Mouse (Mus musculus) forebrain, embryonic 11.5 days (tissue): Measurements from ENCODE around the gene Pde9a. TPM values are rescaled to one million over a fixed set of nuclear protein-coding genes. Genes with fewer than 3 reads are reported as not detected.

Source experiments
- ATAC-seq: fragments of 200-750 bp; cut with Nextera tagmentation; replicated peaks from 2 replicates; pipeline ENCODE4 v1.8.0; 2017; ENCODE audit warnings: moderate TSS enrichment; ENCODE audit not compliant: low FRiP score
- DNase-seq: peaks from one replicate; pipeline ENCODE4 v3.0.0-alpha.2; 2017; ENCODE audit warnings: low spot score
- H3K27ac ChIP-seq: fragments of 300-500 bp; sonication (generic); 2 replicates; pipeline ENCODE4 v1.5.1; 2014; ENCODE audit warnings: low read depth, low read length
- H3K27me3 ChIP-seq: fragments of 300-500 bp; sonication (generic); 2 replicates; pipeline ENCODE4 v1.6.1; 2014; ENCODE audit warnings: mild to moderate bottlenecking, low read length, mixed read lengths; ENCODE audit not compliant: control insufficient read depth, insufficient read depth
- H3K36me3 ChIP-seq: fragments of 300-500 bp; sonication (generic); 2 replicates; pipeline ENCODE4 v1.6.1; 2014; ENCODE audit warnings: mild to moderate bottlenecking, low read length, moderate library complexity, mixed read lengths; ENCODE audit not compliant: control insufficient read depth, insufficient read depth
- H3K4me1 ChIP-seq: fragments of 300-500 bp; sonication (generic); replicated peaks from 2 replicates; pipeline ENCODE4 v1.6.1; 2014; ENCODE audit warnings: low read length, mixed read lengths; ENCODE audit not compliant: control insufficient read depth, insufficient read depth
- H3K4me2 ChIP-seq: fragments of 300-500 bp; sonication (generic); 2 replicates; pipeline ENCODE4 v1.6.1; 2014; ENCODE audit warnings: low read depth, mild to moderate bottlenecking, low read length, moderate library complexity, mixed read lengths; ENCODE audit not compliant: severe bottlenecking
- H3K4me3 ChIP-seq: fragments of 300-500 bp; sonication (generic); 2 replicates; pipeline ENCODE4 v1.5.1; 2014; ENCODE audit warnings: low read depth, low read length
- H3K9ac ChIP-seq: fragments of 300-500 bp; sonication (generic); 2 replicates; pipeline ENCODE4 v1.6.1; 2014; ENCODE audit warnings: low read length
- H3K9me3 ChIP-seq: fragments of 300-500 bp; sonication (generic); 2 replicates; pipeline ENCODE4 v1.6.1; 2016; ENCODE audit warnings: low read length, mixed read lengths; ENCODE audit not compliant: control insufficient read depth
- WGBS: fragments of 180-500 bp; shearing (Covaris S2); extraction: QIAGEN DNeasy Blood & Tissue Kit; methylation state at CpG from one replicate; pipeline ENCODE4 v1.1.7; 2014; 5-methylcytosine and 5-hydroxymethylcytosine counted together
- polyA plus RNA-seq: library from polyadenylated mRNA; unstranded; fragments of >200 nt; fragmentation: Nextera tagmentation; extraction: Ambion mirVana; gene quantifications from 2 replicates; pipeline ENCODE4 v1.2.1, GENCODE M21; 2014

Gene Pde9a
- polyA plus RNA-seq, result 30.4 and 33.7 TPM in 2 replicates

DNA sequence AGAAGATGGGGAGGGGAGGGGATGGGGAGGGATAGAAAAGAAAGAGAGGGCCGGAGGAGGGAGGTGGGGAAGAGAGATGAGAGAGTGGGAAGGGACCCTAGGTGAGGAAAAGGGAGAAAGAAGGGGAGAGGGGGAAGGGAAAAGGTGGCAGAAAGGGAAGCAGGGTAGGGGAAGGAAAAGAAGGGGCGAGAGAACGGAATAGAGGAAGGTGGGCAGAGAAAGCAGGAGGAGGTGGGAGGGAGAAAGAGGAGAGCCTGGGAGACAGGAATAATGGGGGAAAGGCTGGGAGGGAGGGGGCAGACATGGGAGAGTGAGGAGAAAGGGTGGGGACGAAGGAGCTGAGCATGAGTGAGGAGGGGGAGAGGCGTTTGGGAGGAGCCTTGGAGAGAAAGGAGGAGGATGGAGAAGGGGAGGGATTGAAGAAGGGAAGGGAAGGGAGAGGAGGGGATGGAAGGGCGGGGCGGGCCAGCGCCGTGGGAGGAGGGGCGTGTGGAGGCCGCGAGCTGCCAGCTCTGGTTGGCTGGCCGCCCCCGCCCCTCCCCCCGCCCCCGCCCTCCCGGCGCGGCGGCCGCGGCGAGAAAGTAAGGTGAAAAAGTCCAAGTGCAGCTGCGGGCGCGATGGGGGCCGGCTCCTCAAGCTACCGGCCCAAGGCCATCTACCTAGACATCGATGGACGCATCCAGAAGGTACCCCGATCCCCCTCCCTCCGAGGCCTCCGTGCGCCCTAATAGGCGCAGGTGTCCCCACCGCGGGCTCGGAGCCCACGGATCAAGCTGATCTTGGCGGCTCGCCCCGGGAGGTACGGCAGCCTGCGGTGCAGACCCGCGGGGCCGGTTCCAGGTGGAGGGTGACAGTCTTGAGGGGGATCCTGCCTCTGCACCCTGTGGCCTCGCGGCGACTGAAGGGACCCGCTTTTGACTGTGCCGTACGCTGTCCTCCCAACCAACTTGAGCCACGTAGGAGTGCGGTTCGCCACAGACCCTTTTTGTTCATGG, at the start of gene Pde9a:
Gene Pde9a, plus strand, starts transcription at position 540 of the 995 bp plus-strand sequence.
- Histone ChIP-seq H3K36me3 (no peaks in the 10 kb centered on the region), H3K4me1 (peaks cover 11% of the 10 kb centered on the region), H3K27ac (peak within 1 kb of the TSS; percentile 21; the same call in 1 of the 2 replicates), H3K4me3 (peak within 1 kb of the TSS; percentile 73), H3K9me3 (no peaks in the 10 kb centered on the region), H3K27me3 (no peaks in the 10 kb centered on the region), H3K4me2 (peak within 1 kb of the TSS; percentile 83), H3K9ac (peak within 1 kb of the TSS; percentile 83)
- DNase-seq, result peak; percentile 95
- WGBS, result under 1% methylated on average over 42 of the region's 56 CpGs
- peak; percentile 89 for ATAC-seq

DNA sequence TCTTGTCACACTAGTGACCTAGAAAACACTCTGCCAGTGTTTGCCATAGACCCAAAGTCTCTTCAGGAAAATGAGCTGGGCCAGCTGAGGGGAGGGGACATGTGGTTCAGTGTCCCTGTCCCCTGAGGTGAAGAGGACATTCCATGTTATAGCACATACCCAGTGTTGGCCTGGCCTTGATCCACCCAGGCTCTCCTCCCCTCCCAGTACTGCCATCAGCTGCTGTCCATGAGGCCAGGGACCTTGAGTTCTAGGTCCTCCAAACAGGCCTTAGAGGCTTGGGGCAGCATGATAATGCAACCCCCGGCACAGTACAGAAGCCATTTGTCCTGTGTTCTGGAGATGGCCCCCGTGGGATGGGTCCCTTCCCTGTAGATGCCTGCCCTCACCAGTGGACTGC, 46.2 kb upstream of the Pde9a start:
- Histone ChIP-seq H3K27ac (no peak overlapping the region), H3K4me3 (no peak overlapping the region), H3K4me2 (no peak overlapping the region), H3K9ac (no peak overlapping the region), H3K36me3 (no peaks in the 10 kb centered on the region), H3K27me3 (no peaks in the 10 kb centered on the region), H3K4me1 (no peaks in the 10 kb centered on the region; the same call in 1 of the 2 replicates), H3K9me3 (no peaks in the 10 kb centered on the region)
- ATAC-seq, result no peak
- DNase-seq, result no peak
- 87% methylated on average over 2 of the region's 2 CpGs for WGBS

DNA sequence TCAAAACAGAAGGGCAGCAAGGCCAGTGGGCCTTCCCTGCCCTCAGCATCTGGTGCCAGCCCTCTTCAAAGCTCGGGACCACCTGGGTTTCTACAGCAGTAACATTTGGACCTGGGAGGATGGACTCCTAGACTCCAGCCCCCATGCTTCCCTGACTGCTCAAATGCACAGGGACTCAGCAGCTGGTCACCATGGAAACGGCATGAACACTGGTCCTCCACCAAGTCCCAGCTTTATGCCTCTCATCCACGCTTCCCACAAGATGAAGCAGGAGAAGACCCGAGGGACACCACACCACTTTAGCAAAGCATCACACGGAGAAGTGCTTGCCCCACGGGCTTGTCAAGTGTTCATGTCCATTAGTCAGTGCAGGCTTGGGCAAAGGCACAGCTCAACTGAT, 43.8 kb upstream of the Pde9a start:
- H3K4me1 ChIP-seq, result no peaks in the 10 kb centered on the region; the same call in 1 of the 2 replicates
- H3K4me2 ChIP-seq, result no peak overlapping the region
- no peak overlapping the region for H3K27ac ChIP-seq
- no peak overlapping the region for H3K9ac ChIP-seq
- no peaks in the 10 kb centered on the region for H3K36me3 ChIP-seq
- H3K27me3 ChIP-seq, result no peaks in the 10 kb centered on the region
- H3K4me3 ChIP-seq, result no peak overlapping the region
- no peak for ATAC-seq
- 72% methylated on average over 6 of the region's 6 CpGs for WGBS
- no peaks in the 10 kb centered on the region for H3K9me3 ChIP-seq
- no peak for DNase-seq

DNA sequence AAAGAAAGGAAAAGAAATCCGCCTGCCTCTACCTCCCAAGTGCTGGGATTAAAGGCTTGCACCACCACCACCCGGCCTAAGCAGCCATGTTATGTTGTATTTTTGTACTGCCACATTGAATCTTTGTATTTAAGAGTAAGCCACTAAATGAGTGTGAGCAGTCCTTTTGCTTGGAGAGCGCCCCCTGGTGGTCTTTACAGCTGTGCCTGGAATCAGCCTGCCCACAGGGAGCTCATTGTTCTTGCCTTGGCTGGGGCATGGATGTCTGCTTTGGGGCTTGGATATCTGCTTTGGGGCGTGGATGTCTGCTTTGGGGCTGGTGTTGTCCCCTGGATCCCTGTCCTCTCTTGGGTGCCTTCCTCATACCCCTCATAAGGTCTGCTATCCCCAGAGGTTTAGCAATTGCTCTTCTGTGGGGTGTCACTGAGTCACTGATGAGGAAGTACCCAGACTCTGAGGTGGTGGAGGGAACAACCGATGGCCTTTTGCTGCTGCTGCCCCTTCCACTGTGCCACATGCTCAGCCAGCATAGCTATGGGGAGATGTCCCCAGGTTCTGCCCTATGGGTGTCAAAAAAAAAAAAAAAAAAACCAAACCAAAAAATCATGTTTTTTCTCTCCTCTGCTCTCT, 41.7 kb upstream of the Pde9a start:
- H3K9me3 ChIP-seq, result no peaks in the 10 kb centered on the region
- no peak overlapping the region for H3K4me2 ChIP-seq
- H3K27ac ChIP-seq, result no peak overlapping the region
- DNase-seq (peak; percentile 89), ATAC-seq (no peak)
- H3K4me1 ChIP-seq, result no peaks in the 10 kb centered on the region; the same call in 1 of the 2 replicates
- WGBS, result 51% methylated on average over 5 of the region's 5 CpGs
- H3K36me3 ChIP-seq, result no peaks in the 10 kb centered on the region
- H3K4me3 ChIP-seq, result no peak overlapping the region
- H3K9ac ChIP-seq, result no peak overlapping the region
- no peaks in the 10 kb centered on the region for H3K27me3 ChIP-seq

DNA sequence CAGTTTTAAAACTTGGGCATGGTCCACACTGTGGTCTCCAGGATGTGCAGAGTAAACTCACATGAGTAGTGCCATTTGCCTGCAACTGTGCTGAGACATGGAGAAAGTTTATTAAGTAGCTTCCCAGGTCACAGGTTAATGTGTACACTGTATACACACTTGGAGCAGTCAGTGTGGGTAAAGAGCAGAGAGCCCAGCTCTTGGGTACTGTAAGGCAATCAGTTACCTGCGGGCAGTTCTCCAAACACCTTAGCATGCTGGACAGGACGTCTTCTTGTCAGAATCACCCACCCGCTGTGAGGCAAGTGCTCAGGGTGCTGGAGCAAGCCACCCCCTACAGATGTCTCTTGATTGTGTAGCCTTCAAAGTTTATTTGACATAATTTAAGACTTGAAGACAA, 41.2 kb upstream of the Pde9a start:
- H3K4me3 ChIP-seq, result no peak overlapping the region
- no peaks in the 10 kb centered on the region; the same call in 1 of the 2 replicates for H3K4me1 ChIP-seq
- H3K27ac ChIP-seq, result no peak overlapping the region
- no peaks in the 10 kb centered on the region for H3K27me3 ChIP-seq
- WGBS, result 84% methylated on average over 3 of the region's 3 CpGs
- H3K9me3 ChIP-seq, result no peaks in the 10 kb centered on the region
- DNase-seq (no peak), ATAC-seq (no peak)
- H3K36me3 ChIP-seq, result no peaks in the 10 kb centered on the region
- no peak overlapping the region for H3K9ac ChIP-seq
- no peak overlapping the region for H3K4me2 ChIP-seq

DNA sequence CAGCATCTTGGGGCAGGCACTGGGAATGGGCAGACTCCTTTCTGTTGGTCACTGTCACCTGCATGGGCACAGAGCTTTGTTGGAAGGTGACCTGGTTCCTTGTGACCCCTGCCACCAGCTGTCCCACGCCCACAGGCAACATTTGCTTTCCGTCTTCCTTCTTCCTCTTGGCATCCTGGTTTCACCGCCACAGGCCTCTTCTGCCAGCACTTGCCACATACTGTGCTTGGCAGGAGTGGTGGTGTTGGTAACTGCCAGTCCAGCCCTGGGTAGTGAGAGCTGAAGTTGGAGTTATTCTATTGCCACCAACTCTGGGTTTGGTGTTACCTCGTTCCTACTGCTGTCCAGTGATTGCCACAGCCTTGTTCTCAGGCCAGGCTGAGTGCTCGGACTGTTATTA, 37.9 kb upstream of the Pde9a start:
- Histone ChIP-seq H3K4me2 (no peak overlapping the region), H3K36me3 (no peaks in the 10 kb centered on the region), H3K27me3 (no peaks in the 10 kb centered on the region), H3K9me3 (no peaks in the 10 kb centered on the region), H3K4me3 (no peak overlapping the region), H3K27ac (no peak overlapping the region), H3K9ac (no peak overlapping the region), H3K4me1 (no peaks in the 10 kb centered on the region)
- ATAC-seq (no peak), DNase-seq (no peak)
- WGBS, result 81% methylated on average over 5 of the region's 5 CpGs

DNA sequence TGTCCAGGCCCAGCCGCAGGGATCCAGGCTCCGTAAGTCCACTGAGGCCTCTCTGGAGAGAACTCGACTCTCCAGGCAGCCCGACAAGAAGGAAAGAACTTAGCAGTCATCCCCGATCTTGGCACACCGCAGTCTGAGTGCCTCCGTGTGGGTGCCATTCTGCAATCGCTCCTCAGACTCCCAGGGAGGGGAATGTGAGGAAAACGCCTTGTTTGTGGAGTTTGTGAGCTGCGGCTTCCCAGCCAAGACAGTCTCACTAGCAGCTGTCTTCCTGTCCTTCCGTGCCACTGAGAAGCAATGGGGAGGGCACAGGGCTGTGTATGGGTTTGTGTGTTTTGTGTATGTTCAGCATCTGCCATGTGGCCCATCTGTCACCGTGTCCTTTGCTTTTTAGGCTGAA, 36.6 kb upstream of the Pde9a start:
- H3K9me3 ChIP-seq, result no peaks in the 10 kb centered on the region
- no peaks in the 10 kb centered on the region for H3K27me3 ChIP-seq
- no peaks in the 10 kb centered on the region for H3K4me1 ChIP-seq
- WGBS, result 88% methylated on average over 12 of the region's 12 CpGs
- no peak for DNase-seq
- ATAC-seq, result no peak
- no peak overlapping the region for H3K4me3 ChIP-seq
- H3K4me2 ChIP-seq, result no peak overlapping the region
- H3K27ac ChIP-seq, result no peak overlapping the region
- H3K9ac ChIP-seq, result no peak overlapping the region
- no peaks in the 10 kb centered on the region for H3K36me3 ChIP-seq

DNA sequence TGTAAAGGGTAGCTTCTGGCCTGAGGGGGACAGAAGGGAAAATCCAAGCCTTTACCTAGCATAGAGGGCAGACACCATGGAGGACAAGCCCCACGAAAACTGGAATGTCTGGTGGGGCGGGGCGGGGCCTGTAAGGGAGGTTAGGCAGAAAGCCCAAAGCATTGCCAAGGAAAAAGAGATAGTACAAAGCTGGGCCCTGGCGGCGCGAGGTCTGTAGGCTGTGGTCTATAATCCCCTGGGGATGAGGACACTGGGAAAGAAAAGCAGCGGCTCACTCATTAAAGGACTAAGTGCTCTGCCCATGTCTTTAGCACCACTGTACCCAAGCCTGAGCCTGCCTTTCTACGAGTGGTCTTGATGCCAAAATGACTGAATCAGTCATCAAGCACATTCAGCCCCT, 34.0 kb upstream of the Pde9a start:
- no peak overlapping the region for H3K27ac ChIP-seq

More for the DNA sequence above, 34.0 kb upstream of the Pde9a start:
- Histone ChIP-seq H3K27me3 (no peaks in the 10 kb centered on the region), H3K4me1 (peaks cover 3% of the 10 kb centered on the region; the same call in 1 of the 2 replicates), H3K9me3 (no peaks in the 10 kb centered on the region), H3K9ac (no peak overlapping the region), H3K4me2 (no peak overlapping the region), H3K4me3 (no peak overlapping the region), H3K36me3 (no peaks in the 10 kb centered on the region)
- no peak for DNase-seq
- WGBS, result 36% methylated on average over 8 of the region's 8 CpGs
- no peak for ATAC-seq
